Comparison of ENCODE assay signal across 11 mouse cellular contexts in the genomic region with DNA sequence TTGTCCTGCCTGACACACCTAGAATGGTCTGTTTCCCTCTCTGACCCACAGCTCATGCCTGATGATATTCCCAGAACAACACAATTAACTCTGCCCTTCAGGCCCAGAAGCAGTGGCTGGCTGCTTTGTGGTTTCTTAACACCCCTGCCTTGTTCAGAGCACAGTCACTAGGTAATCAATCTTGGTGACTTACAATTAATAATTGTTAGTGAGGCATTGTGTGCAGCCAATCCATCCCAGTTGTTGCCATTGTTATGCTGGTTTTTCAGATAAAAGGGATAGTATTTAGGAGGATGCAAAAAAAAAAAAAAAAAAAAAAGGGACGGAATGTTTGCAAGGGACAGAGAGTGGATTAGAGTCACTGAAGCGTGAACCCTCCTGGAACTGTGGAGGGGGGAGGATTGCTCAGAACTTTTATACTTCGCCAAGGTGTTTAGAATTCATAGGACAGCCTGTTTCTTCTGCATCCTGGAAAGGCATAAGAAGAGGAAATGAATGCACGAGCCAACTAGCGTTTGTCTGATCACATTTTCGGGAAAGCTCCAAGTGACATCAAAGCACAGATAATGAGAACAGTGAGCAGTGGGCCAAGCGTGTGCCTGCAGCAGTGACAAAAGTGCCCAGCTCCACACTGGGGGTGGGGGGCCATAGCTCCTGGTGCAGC.
DNase-seq lines count a peak whose midpoint lies in the region; ATAC-seq lines count a peak whose summit lies in the region.
"Had no signal": no experiment of that assay in that cellular context is flagged by ENCODE, and none has a peak within 500 bp of the region (broad histone marks: within the 10 kb centered on the region; RNA-seq: fewer than 3 reads in every experiment).

No protein-coding gene starts in this region.

- no peak overlapping the region for H3K4me2 ChIP-seq in midbrain, embryonic 15.5 days
- H3K4me2 ChIP-seq: limb, embryonic 12.5 days had no signal

- H3K4me1 ChIP-seq in hindbrain, embryonic 10.5 days (replicated peaks): peaks cover 38% of the 10 kb centered on the region
- H3K4me1 ChIP-seq in midbrain, embryonic 15.5 days: peaks cover 18% of the 10 kb centered on the region

- no peak overlapping the region for H3K4me3 ChIP-seq in hindbrain, embryonic 10.5 days
- no peak overlapping the region for H3K4me3 ChIP-seq in midbrain, embryonic 15.5 days
- H3K4me3 ChIP-seq: limb, embryonic 12.5 days had no signal

- 26% methylated on average over 7 of the region's 7 CpGs for WGBS in hindbrain, embryonic 10.5 days
- whole genome bisulfite sequencing in midbrain, embryonic 15.5 days: 8% methylated on average over 7 of the region's 7 CpGs

- H3K9ac ChIP-seq in midbrain, embryonic 15.5 days: no peak overlapping the region
- H3K9ac ChIP-seq: limb, embryonic 12.5 days had no signal

- H3K27me3 ChIP-seq in hindbrain, embryonic 10.5 days (ENCODE audit: insufficient read depth, poor library complexity, severe bottlenecking): no peaks in the 10 kb centered on the region
- no peaks in the 10 kb centered on the region for H3K27me3 ChIP-seq in midbrain, embryonic 15.5 days (replicated peaks)
- H3K27me3 ChIP-seq: limb, embryonic 12.5 days had no signal

- ATAC-seq in midbrain, embryonic 15.5 days (replicated peaks): peak; percentile 45; the same call in 1 of the 2 replicates
- ATAC-seq: inflammation-experienced regulatory T-cells, adult 6 months had no signal

- peak; percentile 2 for DNase-seq in kidney, postnatal 14 days
- no peak for DNase-seq in kidney, adult 11 months
- peak; percentile 17 for DNase-seq in brain, adult 2 months (ENCODE audit: low read depth, low spot score)
- peak; percentile 35 for DNase-seq in hindbrain, embryonic 10.5 days (ENCODE audit: low spot score)
- DNase-seq in cerebellum, postnatal 36 days: no peak
- DNase-seq in cerebellum, adult 18-20 months: no peak
- no peak for DNase-seq in urinary bladder, postnatal 36 days (ENCODE audit: low spot score in 2 of 2)
- DNase-seq: cerebellum, adult 11 months had no signal

- peak overlapping the region; percentile 57 for H3K27ac ChIP-seq in hindbrain, embryonic 10.5 days
- H3K27ac ChIP-seq in midbrain, embryonic 15.5 days: peak overlapping the region; percentile 52; the same call in 1 of the 2 replicates
- H3K27ac ChIP-seq: limb, embryonic 12.5 days had no signal

- no peaks in the 10 kb centered on the region for H3K36me3 ChIP-seq in hindbrain, embryonic 10.5 days
- no peaks in the 10 kb centered on the region for H3K36me3 ChIP-seq in midbrain, embryonic 15.5 days (replicated peaks)
- H3K36me3 ChIP-seq: limb, embryonic 12.5 days had no signal

- H3K9me3 ChIP-seq in hindbrain, embryonic 10.5 days: no peaks in the 10 kb centered on the region
- H3K9me3 ChIP-seq in midbrain, embryonic 15.5 days: no peaks in the 10 kb centered on the region
- H3K9me3 ChIP-seq: limb, embryonic 12.5 days had no signal

Comparison
In these comparisons a context has a peak if more than half of its experiments do, and no peak if none do; other contexts are left out.
1. DNase-seq: peak in kidney, postnatal 14 days (single experiment), brain, adult 2 months (single experiment) and hindbrain, embryonic 10.5 days (single experiment); none in kidney, adult 11 months (single experiment), cerebellum, postnatal 36 days (0 of 2), cerebellum, adult 18-20 months (0 of 2) and urinary bladder, postnatal 36 days (0 of 2).